Mouse (Mus musculus) left cerebral cortex, adult 9 months (tissue): ENCODE data around the gene Esp16.
"Not testable (repeated sequence)": the region's sequence is repeated elsewhere in the genome, so short reads cannot be mapped to it uniquely, and the experiment has no call there.

ENCODE experiments used
- DNase-seq, 2 experiments: peaks; one replicate each; pipeline ENCODE4 v3.0.0; 2022; ENCODE audit warnings: low spot score in 2 of 2

Gene Esp16

DNA sequence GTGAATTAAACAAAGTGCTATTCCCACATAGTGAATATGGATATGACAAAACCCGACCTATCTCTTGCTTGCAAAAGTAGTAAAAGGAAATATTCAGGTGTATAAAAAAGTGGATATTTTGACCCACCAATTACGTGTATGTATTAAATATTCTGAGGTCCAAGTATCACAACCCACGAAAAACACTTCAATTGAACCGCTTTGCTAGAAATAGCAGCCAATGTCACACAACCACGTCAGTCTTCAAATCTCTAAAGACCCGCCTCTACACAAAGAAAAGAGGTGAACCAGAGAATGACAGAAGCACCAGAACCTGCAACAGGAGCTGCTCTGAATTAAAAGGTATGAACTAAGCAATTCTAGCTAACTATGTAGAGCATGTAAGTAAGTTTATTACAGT, at the start of gene Esp16:
Gene Esp16, plus strand, starts transcription at position 301 of the 400 bp plus-strand sequence.
- not testable (repeated sequence) for DNase-seq

DNA sequence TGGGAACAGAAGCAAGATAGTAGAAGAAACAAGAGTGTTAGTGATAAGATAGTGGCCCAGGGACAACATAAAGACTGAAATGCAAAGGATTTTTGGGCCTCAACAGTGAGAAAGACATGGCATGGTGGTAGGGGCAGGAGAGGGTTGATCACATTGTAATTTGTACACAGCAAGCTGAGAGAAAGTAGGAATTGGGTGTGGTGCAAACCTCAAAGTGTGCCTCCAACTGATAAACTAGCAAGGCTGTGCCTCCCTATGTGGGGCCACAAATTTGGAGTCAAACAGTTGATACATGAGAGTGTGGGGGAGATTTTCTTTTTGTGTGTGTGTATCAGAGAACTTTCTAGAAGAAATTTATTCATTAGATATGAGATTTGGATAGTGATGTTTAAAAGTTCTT, 37.9 kb upstream of the Esp16 start:
- DNase-seq, result not testable (repeated sequence)
